Mouse (Mus musculus) forebrain, embryonic 16.5 days (tissue): ENCODE measurements at regions not wholly inside any gene's neighbourhood (a gene's known extent, or its start where the extent isn't known, plus 50 kb on each side); places are given as distances from the start of the nearest gene placed in this dataset.

Experiments used
- ATAC-seq: fragments of 200-750 bp; cut with Nextera tagmentation; 2 replicates; pipeline ENCODE4 v1.8.0; 2017; ENCODE audit warnings: mild to moderate bottlenecking, moderate library complexity
- H3K27ac ChIP-seq: fragments of 300-500 bp; sonication (generic); 2 replicates; pipeline ENCODE4 v1.5.1; 2014; ENCODE audit warnings: low read length, control low read depth
- H3K27me3 ChIP-seq: fragments of 300-500 bp; sonication (generic); replicated peaks from 2 replicates; pipeline ENCODE4 v1.6.1; 2014; ENCODE audit warnings: low read length; ENCODE audit not compliant: control insufficient read depth, insufficient read depth
- H3K36me3 ChIP-seq: fragments of 300-500 bp; sonication (generic); 2 replicates; pipeline ENCODE4 v1.6.1; 2014; ENCODE audit not compliant: control insufficient read depth, insufficient read depth
- H3K4me1 ChIP-seq: fragments of 300-500 bp; sonication (generic); replicated peaks from 2 replicates; pipeline ENCODE4 v1.6.1; 2014; ENCODE audit warnings: low read length; ENCODE audit not compliant: control insufficient read depth, insufficient read depth
- H3K4me2 ChIP-seq: fragments of 300-500 bp; sonication (generic); 2 replicates; pipeline ENCODE4 v1.6.1; 2014; ENCODE audit warnings: mild to moderate bottlenecking, low read length, control low read depth
- H3K4me3 ChIP-seq: fragments of 300-500 bp; sonication (generic); replicated peaks from 2 replicates; pipeline ENCODE4 v1.5.1; 2014; ENCODE audit warnings: mild to moderate bottlenecking, low read length, control low read depth
- H3K9ac ChIP-seq: fragments of 300-500 bp; sonication (generic); replicated peaks from 2 replicates; pipeline ENCODE4 v1.6.1; 2014; ENCODE audit warnings: low read depth, low read length, control low read depth
- H3K9me3 ChIP-seq: fragments of 300-500 bp; sonication (generic); 2 replicates; pipeline ENCODE4 v1.6.1; 2016; ENCODE audit warnings: low read length; ENCODE audit not compliant: control insufficient read depth
- WGBS: fragments of 180-500 bp; shearing (Covaris S2); extraction: QIAGEN DNeasy Blood & Tissue Kit; methylation state at CpG from one replicate; pipeline ENCODE4 v1.1.7; 2014; 5-methylcytosine and 5-hydroxymethylcytosine counted together

DNA sequence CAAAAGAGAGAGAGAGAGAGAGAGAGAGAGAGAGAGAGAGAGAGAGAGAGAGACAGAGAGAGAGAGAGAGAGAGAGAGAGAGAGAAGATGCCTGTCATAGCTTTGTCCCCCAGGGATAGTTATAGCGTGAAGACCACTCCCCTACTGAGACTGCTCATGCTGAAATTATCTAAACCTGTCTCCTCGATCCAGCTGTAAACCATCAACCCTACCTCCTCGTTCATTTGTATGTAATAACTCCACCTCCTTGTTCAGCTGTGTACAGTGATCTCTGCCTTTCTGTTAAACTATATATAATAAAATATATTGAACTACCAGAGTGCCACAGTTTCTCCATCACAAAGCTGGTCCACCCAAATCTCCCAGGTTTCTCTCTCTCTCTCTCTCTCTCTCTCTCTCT is 53.2 kb upstream of the Cd180 start:
- no peak for ATAC-seq
- Histone ChIP-seq H3K4me1 (peaks cover 14% of the 10 kb centered on the region; the same call in 1 of the 2 replicates), H3K9me3 (peaks cover 3% of the 10 kb centered on the region; the same call in 1 of the 2 replicates), H3K36me3 (no peaks in the 10 kb centered on the region), H3K27me3 (no peaks in the 10 kb centered on the region), H3K4me3 (no peak overlapping the region), H3K4me2 (no peak overlapping the region), H3K27ac (no peak overlapping the region), H3K9ac (no peak overlapping the region)
- 67% methylated on average over 3 of the region's 3 CpGs for WGBS
